Mouse (Mus musculus) lung, adult 2 months (tissue): ENCODE data around the gene Tra2b. TPM values are rescaled to one million over a fixed set of nuclear protein-coding genes. Genes with fewer than 3 reads are reported as not detected.

Experiments used
- DNase-seq: peaks from one replicate; pipeline ENCODE4 v3.0.0; 2022
- H3K4me1 ChIP-seq: fragments of 200-500 bp; 2 replicates; pipeline ENCODE4 v1.6.1; 2011; ENCODE audit warnings: low read length; ENCODE audit not compliant: control insufficient read depth, insufficient read depth
- H3K4me3 ChIP-seq: fragments of 200-500 bp; replicated peaks from 2 replicates; pipeline ENCODE3; 2011; ENCODE audit warnings: low read depth, mild to moderate bottlenecking, control low read depth, low read length; ENCODE audit errors: extremely low read depth
- CTCF ChIP-seq: fragments of 200-500 bp; IDR thresholded peaks from 2 replicates; pipeline ENCODE4 v1.5.1; 2011; ENCODE audit warnings: mild to moderate bottlenecking, low read length, control low read depth; ENCODE audit not compliant: insufficient read depth
- POLR2A ChIP-seq: fragments of 200-500 bp; IDR thresholded peaks from 2 replicates; pipeline ENCODE4 v1.6.1; 2011; ENCODE audit warnings: low read depth, mild to moderate bottlenecking, control low read depth, low read length, borderline replicate concordance; ENCODE audit errors: extremely low read depth
- WGBS: fragments of 180-500 bp; shearing (Covaris S2); methylation state at CpG from one replicate; pipeline ENCODE4 v1.1.7; 2018; 5-methylcytosine and 5-hydroxymethylcytosine counted together
- polyA plus RNA-seq: library from polyadenylated mRNA; depleted of rRNA; stranded (reverse); fragments of >200 nt; gene quantifications from 2 replicates; pipeline ENCODE4 v1.2.3, GENCODE M21; 2012; rRNA removed

The Tra2b gene
- polyA plus RNA-seq, 1 experiment = 29.0 TPM

DNA sequence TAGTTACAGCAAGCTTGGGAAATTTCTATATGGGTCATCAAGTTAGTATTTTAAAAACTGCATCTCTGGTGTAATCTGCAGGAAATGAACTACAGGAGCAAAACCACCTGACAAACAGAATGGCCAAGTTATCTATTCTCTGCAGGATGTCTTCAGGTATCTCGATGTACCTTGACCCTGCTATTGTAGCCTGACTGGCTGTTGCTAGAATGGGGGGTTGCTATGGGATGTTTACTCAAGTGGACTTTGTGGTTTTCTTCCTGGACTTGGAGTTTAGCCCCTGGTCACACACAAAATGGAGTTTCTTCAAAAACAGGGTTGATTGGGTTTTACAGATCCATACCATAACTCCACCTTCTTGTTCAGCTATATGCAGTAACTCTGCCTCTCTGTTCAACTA is 62.3 kb downstream of the Tra2b start:
- TF ChIP-seq POLR2A = no peak
- TF ChIP-seq CTCF = no peak
- H3K4me1 ChIP-seq = no peaks in the 10 kb centered on the region
- H3K4me3 ChIP-seq = no peak overlapping the region
- WGBS = 91% methylated on average over 1 of the region's 1 CpGs
- no peak for DNase-seq

DNA sequence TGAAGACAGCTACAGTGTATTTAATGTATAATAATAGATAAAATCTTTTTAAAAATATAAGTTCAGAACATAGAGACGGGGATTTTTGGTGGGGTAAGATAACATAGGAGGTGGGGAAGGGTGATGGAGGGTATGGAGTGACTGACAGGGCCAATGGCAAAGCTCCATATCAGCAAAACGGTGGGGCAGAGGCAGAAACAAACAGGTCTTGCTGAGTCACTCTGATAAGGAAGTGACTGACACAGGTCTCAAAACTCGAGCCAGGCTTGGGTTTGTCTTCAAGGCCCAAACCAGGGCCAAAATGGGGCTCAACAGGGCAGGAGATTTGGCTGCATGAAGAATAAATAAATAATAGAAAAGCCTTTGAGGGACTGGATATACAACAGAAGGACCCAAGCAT is 63.9 kb downstream of the Tra2b start:
- TF ChIP-seq POLR2A (no peak), CTCF (no peak)
- no peak overlapping the region for H3K4me3 ChIP-seq
- WGBS = 42% methylated on average over 3 of the region's 3 CpGs
- no peaks in the 10 kb centered on the region for H3K4me1 ChIP-seq
- DNase-seq = no peak

DNA sequence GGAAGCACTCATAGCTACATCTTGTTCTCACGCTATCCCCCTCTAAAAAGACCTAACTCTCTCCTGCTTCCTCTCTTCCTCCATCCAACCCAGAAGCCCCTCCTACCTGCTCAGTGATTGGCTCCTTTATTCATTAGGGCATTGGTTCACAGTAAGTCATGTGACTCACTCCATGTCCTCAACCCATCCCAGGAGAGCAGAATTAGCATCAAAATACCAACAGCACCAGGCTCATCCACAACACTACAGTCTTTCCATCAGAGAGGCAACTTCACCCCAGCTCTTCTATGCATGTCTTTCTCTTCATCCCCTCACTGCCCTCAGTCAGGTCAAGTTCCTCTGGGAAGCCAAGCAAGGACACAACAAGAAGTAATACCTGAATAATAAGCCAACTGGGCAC is 65.3 kb downstream of the Tra2b start:
- 65% methylated on average over 1 of the region's 1 CpGs for WGBS
- no peak for DNase-seq
- no peak for TF ChIP-seq POLR2A
- TF ChIP-seq CTCF = no peak
- Histone ChIP-seq H3K4me3 (no peak overlapping the region), H3K4me1 (no peaks in the 10 kb centered on the region)

Other genes starting within 250 kb of the Tra2b start
- 3.4 and 5.0 TPM in 2 replicates for gene Igf2bp2, start 102.7 kb downstream of the Tra2b start, polyA plus RNA-seq
- 88.0 and 92.8 TPM in 2 replicates for gene Etv5, start 173.7 kb upstream of the Tra2b start, polyA plus RNA-seq